Mouse (Mus musculus): ENCODE measurements around the gene Fbxo36.

The Fbxo36 gene

GRCm38 (mm10) chr1:84891746-84892145, 52.1 kb downstream of the Fbxo36 start:
- no peak for DNase-seq

- no peak for DNase-seq
These were observed 57.7 kb downstream of the Fbxo36 start for GRCm38 (mm10) chr1:84897364-84897763.

- no peak for DNase-seq
These were observed 59.5 kb downstream of the Fbxo36 start for GRCm38 (mm10) chr1:84899156-84899555.

GRCm38 (mm10) chr1:84904467-84904866, 64.8 kb downstream of the Fbxo36 start:
- DNase-seq, result no peak

GRCm38 (mm10) chr1:84910177-84910804, 70.7 kb downstream of the Fbxo36 start:
- DNase-seq, result no peak

GRCm38 (mm10) chr1:84912571-84912970, 72.9 kb downstream of the Fbxo36 start:
- DNase-seq, result no peak

- DNase-seq, result no peak
These were observed 75.4 kb downstream of the Fbxo36 start for GRCm38 (mm10) chr1:84915010-84915409.

- DNase-seq, result no peak
These were observed 79.2 kb downstream of the Fbxo36 start for GRCm38 (mm10) chr1:84918865-84919264.

GRCm38 (mm10) chr1:84923432-84923831, 83.8 kb downstream of the Fbxo36 start:
- DNase-seq, result no peak

GRCm38 (mm10) chr1:84924134-84924533, 84.5 kb downstream of the Fbxo36 start:
- DNase-seq, result no peak

- DNase-seq, result no peak
These were observed 86.0 kb downstream of the Fbxo36 start for GRCm38 (mm10) chr1:84925599-84925998.

GRCm38 (mm10) chr1:84933472-84934150, 94.0 kb downstream of the Fbxo36 start:
- peak; percentile 88 to 92 for DNase-seq

- no peak for DNase-seq
These were observed 94.5 kb downstream of the Fbxo36 start for GRCm38 (mm10) chr1:84934151-84934502.

GRCm38 (mm10) chr1:84934503-84935333, 95.1 kb downstream of the Fbxo36 start, which contains the start of gene Slc16a14:
Gene Slc16a14 (minus strand): TSS chr1:84935134.
- peak; percentile 49 to 61 for DNase-seq

GRCm38 (mm10) chr1:84935668-84936067, 96.0 kb downstream of the Fbxo36 start:
- DNase-seq, result peak; percentile 75 to 77

GRCm38 (mm10) chr1:84936716-84937510, 97.3 kb downstream of the Fbxo36 start:
- DNase-seq, result no peak

- DNase-seq, result no peak
These were observed 99.8 kb downstream of the Fbxo36 start for GRCm38 (mm10) chr1:84939466-84939865.

GRCm38 (mm10) chr1:84940322-84940721, 100.7 kb downstream of the Fbxo36 start:
- DNase-seq, result no peak

- no peak for DNase-seq
These were observed 103.0 kb downstream of the Fbxo36 start for GRCm38 (mm10) chr1:84942666-84943065.

- DNase-seq, result no peak
These were observed 103.9 kb downstream of the Fbxo36 start for GRCm38 (mm10) chr1:84943549-84943948.

- no peak for DNase-seq
These were observed 106.3 kb downstream of the Fbxo36 start for GRCm38 (mm10) chr1:84945950-84946349.

- DNase-seq, result no peak
These were observed 107.7 kb downstream of the Fbxo36 start for GRCm38 (mm10) chr1:84947390-84947789.
